Mouse (Mus musculus) forebrain, embryonic 15.5 days (tissue): ENCODE measurements at regions not wholly inside any gene's neighbourhood (a gene's known extent, or its start where the extent isn't known, plus 50 kb on each side); places are given as distances from the start of the nearest gene placed in this dataset.

ENCODE experiments used
- ATAC-seq: fragments of 200-750 bp; cut with Nextera tagmentation; replicated peaks from 2 replicates; pipeline ENCODE4 v1.8.0; 2017; ENCODE audit warnings: mild to moderate bottlenecking, moderate TSS enrichment, moderate library complexity
- H3K27ac ChIP-seq: fragments of 300-500 bp; sonication (generic); replicated peaks from 2 replicates; pipeline ENCODE4 v1.5.1; 2015; ENCODE audit warnings: mild to moderate bottlenecking, inconsistent platforms
- H3K27me3 ChIP-seq: fragments of 300-500 bp; sonication (generic); 2 replicates; pipeline ENCODE4 v1.6.1; 2015; ENCODE audit warnings: inconsistent platforms
- H3K36me3 ChIP-seq: fragments of 300-500 bp; sonication (generic); 2 replicates; pipeline ENCODE4 v1.6.1; 2015; ENCODE audit warnings: mild to moderate bottlenecking, inconsistent platforms
- H3K4me1 ChIP-seq: fragments of 300-500 bp; sonication (generic); 2 replicates; pipeline ENCODE4 v1.6.1; 2015; ENCODE audit warnings: inconsistent platforms
- H3K4me2 ChIP-seq: fragments of 300-500 bp; sonication (generic); replicated peaks from 2 replicates; pipeline ENCODE4 v1.6.1; 2015; ENCODE audit warnings: mild to moderate bottlenecking, inconsistent platforms
- H3K4me3 ChIP-seq: fragments of 300-500 bp; sonication (generic); 2 replicates; pipeline ENCODE4 v1.5.1; 2015; ENCODE audit warnings: mild to moderate bottlenecking, inconsistent platforms
- H3K9ac ChIP-seq: fragments of 300-500 bp; sonication (generic); replicated peaks from 2 replicates; pipeline ENCODE4 v1.6.1; 2015; ENCODE audit warnings: mild to moderate bottlenecking, inconsistent platforms
- H3K9me3 ChIP-seq: fragments of 300-500 bp; sonication (generic); 2 replicates; pipeline ENCODE4 v1.6.1; 2016; ENCODE audit warnings: inconsistent platforms
- WGBS: fragments of 180-500 bp; shearing (Covaris S2); methylation state at CpG from one replicate; pipeline ENCODE4 v1.1.7; 2015; ENCODE audit warnings: mixed read lengths; 5-methylcytosine and 5-hydroxymethylcytosine counted together

GRCm38 (mm10) chr16:73835715-73836440, 575.7 kb downstream of the Robo2 start:
- H3K36me3 ChIP-seq = no peaks in the 10 kb centered on the region
- H3K9ac ChIP-seq = no peak overlapping the region
- H3K4me1 ChIP-seq = no peaks in the 10 kb centered on the region
- ATAC-seq = no peak
- H3K27ac ChIP-seq = no peak overlapping the region
- no peak overlapping the region for H3K4me3 ChIP-seq
- 91% methylated on average over 18 of the region's 19 CpGs for WGBS
- no peak overlapping the region for H3K4me2 ChIP-seq
- no peaks in the 10 kb centered on the region for H3K9me3 ChIP-seq
- no peaks in the 10 kb centered on the region for H3K27me3 ChIP-seq

- Histone ChIP-seq H3K4me1 (no peaks in the 10 kb centered on the region), H3K36me3 (no peaks in the 10 kb centered on the region), H3K4me3 (no peak overlapping the region), H3K9me3 (no peaks in the 10 kb centered on the region), H3K27ac (no peak overlapping the region), H3K4me2 (no peak overlapping the region), H3K9ac (no peak overlapping the region), H3K27me3 (no peaks in the 10 kb centered on the region)
- no peak for ATAC-seq
- WGBS = 81% methylated on average over 10 of the region's 10 CpGs
These were observed 590.0 kb downstream of the Robo2 start for GRCm38 (mm10) chr16:73821387-73822338.

DNA sequence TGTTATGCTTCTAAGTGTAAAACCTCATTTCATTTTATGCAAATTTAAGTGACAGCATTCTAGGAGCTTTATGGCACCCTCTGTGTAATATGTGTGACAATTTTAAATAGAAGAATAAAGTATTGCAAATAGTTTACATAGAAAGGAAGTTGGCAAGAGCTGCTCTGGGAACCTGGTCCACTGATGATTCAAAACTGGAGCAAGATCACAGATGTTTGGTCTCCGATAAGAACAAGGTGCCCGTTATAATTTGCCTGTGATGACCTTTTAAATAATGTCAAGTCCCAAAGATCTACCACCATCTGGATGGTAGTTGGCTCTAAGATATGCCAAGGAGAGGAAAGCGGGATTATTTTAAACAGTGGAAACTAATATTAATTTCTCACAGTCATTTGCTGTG, 607.1 kb downstream of the Robo2 start:
- ATAC-seq = no peak
- no peak overlapping the region for H3K4me2 ChIP-seq
- no peak overlapping the region for H3K9ac ChIP-seq
- H3K27me3 ChIP-seq = no peaks in the 10 kb centered on the region
- H3K4me1 ChIP-seq = no peaks in the 10 kb centered on the region
- WGBS = 89% methylated on average over 3 of the region's 3 CpGs
- H3K36me3 ChIP-seq = no peaks in the 10 kb centered on the region
- H3K9me3 ChIP-seq = no peaks in the 10 kb centered on the region
- H3K4me3 ChIP-seq = no peak overlapping the region
- no peak overlapping the region for H3K27ac ChIP-seq

GRCm38 (mm10) chr16:73796528-73797171, 615.0 kb downstream of the Robo2 start:
- Histone ChIP-seq H3K4me2 (no peak overlapping the region), H3K4me3 (no peak overlapping the region), H3K27me3 (no peaks in the 10 kb centered on the region), H3K4me1 (no peaks in the 10 kb centered on the region), H3K27ac (no peak overlapping the region), H3K9me3 (no peaks in the 10 kb centered on the region), H3K9ac (no peak overlapping the region), H3K36me3 (no peaks in the 10 kb centered on the region)
- ATAC-seq = no peak
- WGBS = 87% methylated on average over 6 of the region's 6 CpGs

DNA sequence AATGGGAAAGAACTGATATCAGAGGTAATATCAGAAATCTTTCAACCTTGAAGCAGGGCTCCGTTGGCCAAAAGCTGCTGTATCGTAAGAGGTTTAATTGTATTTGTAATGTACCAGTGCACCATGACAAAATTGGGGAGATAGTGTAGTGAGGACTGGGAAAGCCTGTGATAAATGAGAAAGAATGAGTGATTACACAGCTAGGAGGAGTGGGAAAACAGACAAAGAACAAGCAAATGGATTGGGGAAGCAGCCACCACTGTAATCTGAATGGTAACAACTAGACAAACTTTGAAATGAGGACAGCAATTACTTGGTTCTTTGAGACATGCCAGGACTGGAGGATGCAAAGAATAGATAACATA, 626.6 kb downstream of the Robo2 start:
- Histone ChIP-seq H3K36me3 (no peaks in the 10 kb centered on the region), H3K4me2 (no peak overlapping the region), H3K27ac (peak overlapping the region; percentile 70), H3K4me1 (0 out of 2 replicates have a peak, but pooled peaks cover 3% of the 10 kb centered on the region), H3K27me3 (no peaks in the 10 kb centered on the region), H3K9ac (no peak overlapping the region), H3K4me3 (no peak overlapping the region), H3K9me3 (no peaks in the 10 kb centered on the region)
- 93% methylated on average over 2 of the region's 2 CpGs for WGBS
- no peak for ATAC-seq

GRCm38 (mm10) chr16:73784296-73785073, 627.1 kb downstream of the Robo2 start:
- no peak overlapping the region for H3K4me2 ChIP-seq
- H3K4me1 ChIP-seq = 0 out of 2 replicates have a peak, but pooled peaks cover 3% of the 10 kb centered on the region
- no peaks in the 10 kb centered on the region for H3K9me3 ChIP-seq
- no peaks in the 10 kb centered on the region for H3K27me3 ChIP-seq
- 71% methylated on average over 10 of the region's 10 CpGs for WGBS
- H3K4me3 ChIP-seq = no peak overlapping the region
- H3K9ac ChIP-seq = no peak overlapping the region
- no peaks in the 10 kb centered on the region for H3K36me3 ChIP-seq
- H3K27ac ChIP-seq = peak overlapping the region; percentile 70
- ATAC-seq = peak; percentile 64; the same call in 1 of the 2 replicates

GRCm38 (mm10) chr16:73772454-73772853, 639.2 kb downstream of the Robo2 start:
- Histone ChIP-seq H3K9me3 (no peaks in the 10 kb centered on the region), H3K27ac (no peak overlapping the region), H3K4me1 (no peaks in the 10 kb centered on the region), H3K27me3 (no peaks in the 10 kb centered on the region), H3K9ac (no peak overlapping the region), H3K4me2 (no peak overlapping the region), H3K4me3 (no peak overlapping the region), H3K36me3 (no peaks in the 10 kb centered on the region)
- no peak for ATAC-seq
- 75% methylated on average over 5 of the region's 5 CpGs for WGBS

DNA sequence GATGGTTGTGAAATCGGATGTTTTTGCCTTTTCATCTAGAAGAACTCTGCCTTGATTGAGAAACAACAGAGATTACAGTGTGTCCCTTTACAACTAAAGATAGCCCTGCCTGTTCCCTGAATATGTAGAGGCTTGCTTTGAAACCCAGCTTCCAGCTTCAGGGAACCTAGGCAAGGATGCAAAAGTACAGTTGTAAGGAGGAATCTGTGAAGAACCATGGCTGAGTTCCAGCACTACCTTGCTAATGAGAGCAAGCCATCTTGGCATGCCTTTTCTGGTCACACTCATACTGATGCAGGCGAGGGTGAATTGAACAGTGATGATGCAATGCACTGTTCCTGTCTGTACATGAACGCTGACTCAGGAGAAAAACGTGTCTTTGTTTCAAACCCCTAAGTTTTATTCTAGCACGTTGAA, 641.2 kb downstream of the Robo2 start:
- no peaks in the 10 kb centered on the region for H3K27me3 ChIP-seq
- H3K9ac ChIP-seq = no peak overlapping the region
- H3K4me2 ChIP-seq = no peak overlapping the region
- H3K36me3 ChIP-seq = no peaks in the 10 kb centered on the region
- H3K4me3 ChIP-seq = no peak overlapping the region
- no peak for ATAC-seq
- H3K4me1 ChIP-seq = no peaks in the 10 kb centered on the region
- H3K27ac ChIP-seq = no peak overlapping the region
- no peaks in the 10 kb centered on the region for H3K9me3 ChIP-seq
- 42% methylated on average over 5 of the region's 5 CpGs for WGBS

- Histone ChIP-seq H3K4me3 (no peak overlapping the region), H3K36me3 (no peaks in the 10 kb centered on the region), H3K4me2 (no peak overlapping the region), H3K4me1 (no peaks in the 10 kb centered on the region), H3K27me3 (no peaks in the 10 kb centered on the region), H3K27ac (no peak overlapping the region), H3K9ac (no peak overlapping the region), H3K9me3 (no peaks in the 10 kb centered on the region)
- no peak for ATAC-seq
- 84% methylated on average over 5 of the region's 5 CpGs for WGBS
These were observed 641.9 kb downstream of the Robo2 start for GRCm38 (mm10) chr16:73769729-73770128.

- 94% methylated on average over 2 of the region's 2 CpGs for WGBS
- Histone ChIP-seq H3K9me3 (no peaks in the 10 kb centered on the region), H3K4me2 (no peak overlapping the region), H3K27ac (no peak overlapping the region), H3K36me3 (no peaks in the 10 kb centered on the region), H3K9ac (no peak overlapping the region), H3K27me3 (no peaks in the 10 kb centered on the region), H3K4me3 (no peak overlapping the region), H3K4me1 (no peaks in the 10 kb centered on the region)
- ATAC-seq = no peak
These were observed 642.9 kb downstream of the Robo2 start for GRCm38 (mm10) chr16:73768706-73769105.

- Histone ChIP-seq H3K9ac (no peak overlapping the region), H3K27ac (no peak overlapping the region), H3K4me2 (no peak overlapping the region), H3K9me3 (no peaks in the 10 kb centered on the region), H3K4me3 (no peak overlapping the region), H3K27me3 (no peaks in the 10 kb centered on the region), H3K36me3 (no peaks in the 10 kb centered on the region), H3K4me1 (peaks cover 7% of the 10 kb centered on the region; the same call in 1 of the 2 replicates)
- 81% methylated on average over 3 of the region's 3 CpGs for WGBS
- ATAC-seq = no peak
These were observed 646.4 kb downstream of the Robo2 start for GRCm38 (mm10) chr16:73765184-73765583.
